Comparison of ENCODE assay signal across 18 mouse cellular contexts in genomic region chr12:4417626-4418263, GRCm38 (mm10). TPM values are rescaled to one million over a fixed set of nuclear protein-coding genes. Genes with fewer than 3 reads are reported as not detected.
DNase-seq lines count a peak whose midpoint lies in the region; ATAC-seq and TF ChIP-seq lines count a peak whose summit lies in the region.
"Had no signal": no experiment of that assay in that cellular context is flagged by ENCODE, and none has a peak within 500 bp of the region (broad histone marks: within the 10 kb centered on the region; RNA-seq: fewer than 3 reads in every experiment).

No protein-coding gene starts in this region.

- peak; percentile 40 for DNase-seq in forebrain, embryonic 14.5 days (ENCODE audit: low spot score)
- peak; percentile 50 for DNase-seq in 416B (ENCODE audit: low read depth)
- DNase-seq in brain, adult 2 months (ENCODE audit: low read depth, low spot score) = peak; percentile 34
- peak; percentile 30 for DNase-seq in forebrain, postnatal 0 days
- no peak for DNase-seq in left cerebral cortex, adult 2 months (ENCODE audit: extremely low spot score in 1 of 2, low spot score in 2 of 2)
- DNase-seq in adrenal gland, adult 2 months = no peak
- no peak for DNase-seq in lung, postnatal 25 days (ENCODE audit: low spot score)
- DNase-seq: adrenal gland, postnatal 10 days; cerebellum, adult 2 months; cerebellum, postnatal 14 days; gastrocnemius, postnatal 14 days; kidney, adult 2 months had no signal

- no peaks in the 10 kb centered on the region for H3K27me3 ChIP-seq in forebrain, embryonic 14.5 days (replicated peaks; ENCODE audit: control insufficient read depth, insufficient read depth, low read length)
- no peaks in the 10 kb centered on the region for H3K27me3 ChIP-seq in forebrain, embryonic 12.5 days
- no peaks in the 10 kb centered on the region for H3K27me3 ChIP-seq in forebrain, postnatal 0 days (ENCODE audit: insufficient read depth, low read length)
- H3K27me3 ChIP-seq: embryonic facial prominence, embryonic 12.5 days; heart, embryonic 12.5 days had no signal

- 78% methylated on average over 3 of the region's 3 CpGs for WGBS in forebrain, embryonic 14.5 days
- 79% methylated on average over 3 of the region's 3 CpGs for WGBS in forebrain, embryonic 12.5 days
- 50% methylated on average over 3 of the region's 3 CpGs for WGBS in forebrain, postnatal 0 days

- no peaks in the 10 kb centered on the region for H3K4me1 ChIP-seq in forebrain, embryonic 14.5 days (ENCODE audit: control insufficient read depth, insufficient read depth, low read length)
- no peaks in the 10 kb centered on the region for H3K4me1 ChIP-seq in forebrain, embryonic 12.5 days
- H3K4me1 ChIP-seq in forebrain, postnatal 0 days (ENCODE audit: insufficient read depth) = no peaks in the 10 kb centered on the region
- H3K4me1 ChIP-seq: heart, embryonic 12.5 days; hindbrain, embryonic 10.5 days had no signal

- no peak overlapping the region for H3K9ac ChIP-seq in forebrain, embryonic 14.5 days (ENCODE audit: low read length)
- no peak overlapping the region for H3K9ac ChIP-seq in forebrain, embryonic 12.5 days
- H3K9ac ChIP-seq in forebrain, postnatal 0 days = no peak overlapping the region
- H3K9ac ChIP-seq: embryonic facial prominence, embryonic 12.5 days; heart, embryonic 12.5 days; hindbrain, embryonic 14.5 days had no signal

- intact Hi-C loops in left cerebral cortex, adult 2 months (cut with DNase I) = no loop called here

- peaks cover 5% of the 10 kb centered on the region; the same call in 1 of the 2 replicates for H3K36me3 ChIP-seq in forebrain, embryonic 14.5 days (ENCODE audit: control insufficient read depth, insufficient read depth, low read length)
- H3K36me3 ChIP-seq in forebrain, embryonic 12.5 days (replicated peaks) = no peaks in the 10 kb centered on the region
- no peaks in the 10 kb centered on the region for H3K36me3 ChIP-seq in forebrain, postnatal 0 days (ENCODE audit: insufficient read depth)
- H3K36me3 ChIP-seq: embryonic facial prominence, embryonic 12.5 days; heart, embryonic 12.5 days; hindbrain, embryonic 10.5 days had no signal

- peak; percentile 65 for ATAC-seq in forebrain, embryonic 14.5 days
- no peak for ATAC-seq in forebrain, embryonic 12.5 days (ENCODE audit: low FRiP score)
- peak; percentile 82 for ATAC-seq in forebrain, postnatal 0 days
- ATAC-seq: intestine, embryonic 16.5 days had no signal

- no peak for TF ChIP-seq CTCF in forebrain, postnatal 0 days (IDR thresholded peaks at IDR 0.05; ENCODE audit: low read depth)
- no peak for TF ChIP-seq CTCF in left cerebral cortex, adult 2 months (IDR thresholded peaks at IDR 0.05)

- H3K4me3 ChIP-seq in forebrain, embryonic 14.5 days (ENCODE audit: low read depth, low read length) = no peak overlapping the region
- no peak overlapping the region for H3K4me3 ChIP-seq in forebrain, embryonic 12.5 days (replicated peaks)
- no peak overlapping the region for H3K4me3 ChIP-seq in forebrain, postnatal 0 days (ENCODE audit: low read depth, low read length)
- no peak overlapping the region for H3K4me3 ChIP-seq in left cerebral cortex, adult 2 months
- H3K4me3 ChIP-seq: embryonic facial prominence, embryonic 12.5 days; heart, embryonic 12.5 days; hindbrain, embryonic 10.5 days had no signal

- no peak overlapping the region for H3K4me2 ChIP-seq in forebrain, embryonic 14.5 days (ENCODE audit: low read length)
- no peak overlapping the region for H3K4me2 ChIP-seq in forebrain, embryonic 12.5 days
- no peak overlapping the region for H3K4me2 ChIP-seq in forebrain, postnatal 0 days (ENCODE audit: low read depth)
- H3K4me2 ChIP-seq: embryonic facial prominence, embryonic 12.5 days; heart, embryonic 12.5 days; hindbrain, embryonic 14.5 days had no signal

- H3K9me3 ChIP-seq in forebrain, embryonic 14.5 days (replicated peaks; ENCODE audit: control insufficient read depth, low read length) = no peaks in the 10 kb centered on the region
- H3K9me3 ChIP-seq in forebrain, embryonic 12.5 days = no peaks in the 10 kb centered on the region
- no peaks in the 10 kb centered on the region for H3K9me3 ChIP-seq in forebrain, postnatal 0 days (ENCODE audit: low read length)
- H3K9me3 ChIP-seq: embryonic facial prominence, embryonic 12.5 days; heart, embryonic 12.5 days; hindbrain, embryonic 10.5 days had no signal

- H3K27ac ChIP-seq in forebrain, embryonic 14.5 days (ENCODE audit: low read depth, low read length) = no peak overlapping the region
- H3K27ac ChIP-seq in forebrain, embryonic 12.5 days = no peak overlapping the region
- H3K27ac ChIP-seq in forebrain, postnatal 0 days (ENCODE audit: low read depth, low read length) = 0 out of 2 replicates have a peak overlapping the region, but pooled peaks have one; percentile 17
- no peak overlapping the region for H3K27ac ChIP-seq in left cerebral cortex, adult 2 months
- H3K27ac ChIP-seq: embryonic facial prominence, embryonic 12.5 days; hindbrain, embryonic 10.5 days; hindbrain, embryonic 14.5 days had no signal

RNA-seq across cellular contexts. Expression of gene Ncoa1, which starts 59.2 kb away (rescaled TPM):
- 17.8 and 19.6 TPM in 2 replicates for polyA plus RNA-seq in forebrain, embryonic 14.5 days (2014; fragmentation: Nextera tagmentation; extraction: Ambion mirVana)
- 9.1 and 11.1 TPM in 2 replicates for polyA plus RNA-seq in forebrain, embryonic 12.5 days (2016; fragmentation: Nextera tagmentation; extraction: Ambion mirVana)
- total RNA-seq in forebrain, postnatal 0 days (2014; rRNA removed) = 43.2 and 46.1 TPM in 2 replicates
- polyA plus RNA-seq in forebrain, postnatal 0 days (2015; fragmentation: Nextera tagmentation; extraction: Ambion mirVana) = 15.5 and 20.2 TPM in 2 replicates
- total RNA-seq in left cerebral cortex, adult 2 months (2021) = 100 to 1,000 TPM; 109 to 115 TPM
- total RNA-seq in adrenal gland, adult 2 months (2021) = 10 to 100 TPM; 34.3 to 40.9 TPM
- 17.7 and 20.4 TPM in 2 replicates for polyA plus RNA-seq in adrenal gland, adult 2 months (2012; rRNA removed)

Comparison
In these comparisons a context has a peak if more than half of its experiments do, and no peak if none do; other contexts are left out.
1. DNase-seq: peak in forebrain, embryonic 14.5 days (single experiment), 416B (single experiment), brain, adult 2 months (single experiment) and forebrain, postnatal 0 days (single experiment); none in left cerebral cortex, adult 2 months (0 of 2), adrenal gland, adult 2 months (single experiment) and lung, postnatal 25 days (single experiment).